Mouse (Mus musculus) heart, embryonic 14.5 days (tissue): ENCODE measurements around the gene Cnst. TPM values are rescaled to one million over a fixed set of nuclear protein-coding genes. Genes with fewer than 3 reads are reported as not detected.

ENCODE experiments used
- ATAC-seq: fragments of 200-750 bp; cut with Nextera tagmentation; 2 replicates; pipeline ENCODE4 v1.8.0; 2017; ENCODE audit warnings: low read depth, moderate TSS enrichment; ENCODE audit not compliant: insufficient number of reproducible peaks, insufficient read depth, low FRiP score
- H3K27ac ChIP-seq, 2 experiments: fragments of 200-500 bp in 1 of 2; fragments of 300-500 bp in 1 of 2; sonication (generic) in 1 of 2; replicated peaks in 1 of 2; 2 replicates each; pipeline ENCODE4 v1.5.1; 2012 to 2014; ENCODE audit warnings: low read depth in 2 of 2, low read length in 2 of 2, control low read depth in 1 of 2, mild to moderate bottlenecking in 1 of 2, mixed read lengths in 1 of 2; ENCODE audit not compliant: control insufficient read depth in 1 of 2, insufficient read depth in 1 of 2
- H3K27me3 ChIP-seq: fragments of 300-500 bp; sonication (generic); 2 replicates; pipeline ENCODE4 v1.6.1; 2014; ENCODE audit warnings: mild to moderate bottlenecking, low read length, control low read depth; ENCODE audit not compliant: control insufficient read depth, insufficient read depth
- H3K36me3 ChIP-seq: fragments of 300-500 bp; sonication (generic); 2 replicates; pipeline ENCODE4 v1.6.1; 2014; ENCODE audit warnings: mild to moderate bottlenecking, control low read depth, low read length, mixed read lengths; ENCODE audit not compliant: control insufficient read depth, insufficient read depth
- H3K4me1 ChIP-seq, 2 experiments: fragments of 200-500 bp in 1 of 2; fragments of 300-500 bp in 1 of 2; sonication (generic) in 1 of 2; 2 replicates each; pipeline ENCODE4 v1.6.1; 2012 to 2014; ENCODE audit warnings: low read length in 2 of 2, control low read depth in 1 of 2, mixed read lengths in 1 of 2; ENCODE audit not compliant: control insufficient read depth in 2 of 2, insufficient read depth in 2 of 2
- H3K4me2 ChIP-seq: fragments of 300-500 bp; sonication (generic); 2 replicates; pipeline ENCODE4 v1.6.1; 2014; ENCODE audit warnings: mild to moderate bottlenecking, low read length
- H3K4me3 ChIP-seq, 2 experiments: fragments of 200-500 bp in 1 of 2; fragments of 300-500 bp in 1 of 2; sonication (generic) in 1 of 2; 2 replicates each; pipeline ENCODE4 v1.5.1; 2012 to 2014; ENCODE audit warnings: low read length in 2 of 2, mild to moderate bottlenecking in 2 of 2, control low read depth in 1 of 2, low read depth in 1 of 2, moderate library complexity in 1 of 2; ENCODE audit not compliant: control insufficient read depth in 1 of 2, insufficient read depth in 1 of 2
- H3K9ac ChIP-seq: fragments of 300-500 bp; sonication (generic); 2 replicates; pipeline ENCODE4 v1.6.1; 2014; ENCODE audit warnings: mild to moderate bottlenecking, low read length
- H3K9me3 ChIP-seq: fragments of 300-500 bp; sonication (generic); 2 replicates; pipeline ENCODE4 v1.6.1; 2016; ENCODE audit warnings: low read length, control low read depth; ENCODE audit not compliant: control insufficient read depth
- WGBS: fragments of 180-500 bp; shearing (Covaris S2); extraction: QIAGEN DNeasy Blood & Tissue Kit; methylation state at CpG from one replicate; pipeline ENCODE4 v1.1.7; 2014; 5-methylcytosine and 5-hydroxymethylcytosine counted together
- polyA plus RNA-seq: library from polyadenylated mRNA; unstranded; fragments of >200 nt; fragmentation: Nextera tagmentation; extraction: Ambion mirVana; gene quantifications from 2 replicates; pipeline ENCODE4 v1.2.1, GENCODE M21; 2014

The Cnst gene
- polyA plus RNA-seq, 1 experiment from 2014 or later = 18.1 TPM

- Histone ChIP-seq H3K4me2 (peak overlapping the region; percentile 74), H3K27me3 (no peaks in the 10 kb centered on the region), H3K9me3 (no peaks in the 10 kb centered on the region), H3K27ac (peak overlapping the region in 1 of 2 experiments; percentile 29; a peak in 2 of 4 replicates), H3K9ac (peak overlapping the region; percentile 79), H3K36me3 (no peaks in the 10 kb centered on the region), H3K4me1 (peaks cover 0 to 6% of the 10 kb centered on the region in 2 experiments; a peak in 1 of 4 replicates), H3K4me3 (peak overlapping the region; percentile 62 to 92)
- ATAC-seq = peak; percentile 73
- WGBS = under 1% methylated on average over 21 of the region's 21 CpGs
These were observed 29.0 kb upstream of the Cnst start for GRCm38 (mm10) chr1:179516941-179517712.

DNA sequence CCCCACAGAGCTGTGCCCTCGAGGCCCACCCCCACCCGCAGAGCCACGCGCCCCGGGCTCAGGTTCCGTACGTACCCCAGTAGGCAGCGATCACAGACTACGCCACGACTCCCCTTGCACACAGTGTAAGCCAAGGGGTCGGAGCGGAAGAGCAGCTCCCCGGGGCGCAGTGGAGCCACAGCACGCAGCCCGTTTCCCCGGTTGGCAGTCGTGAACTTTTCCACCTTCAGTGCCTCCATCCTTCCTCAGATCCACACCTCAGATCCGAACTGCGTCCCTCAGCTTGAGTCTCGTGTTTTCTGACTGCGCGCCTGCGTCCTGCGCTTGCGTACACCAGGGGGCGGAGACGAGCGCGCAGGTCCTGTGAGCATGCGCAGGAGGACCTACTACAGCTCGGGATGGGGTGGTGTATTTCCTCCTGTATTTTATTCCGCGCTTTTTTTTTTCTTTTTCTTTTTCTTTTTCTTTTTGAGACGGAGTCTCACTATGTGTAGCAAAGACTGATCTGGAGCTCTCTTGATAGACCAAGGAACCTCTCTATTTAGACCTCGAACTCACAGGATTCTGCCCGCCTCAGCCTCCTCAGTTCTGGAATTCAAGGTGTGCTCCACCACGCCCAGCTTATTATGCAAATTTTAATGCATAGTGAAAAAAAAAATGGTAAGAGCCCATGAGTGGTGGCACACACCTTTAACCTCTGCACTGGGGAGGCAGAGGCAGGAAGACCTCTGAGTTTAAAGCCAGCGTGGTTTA lies 28.3 kb upstream of the Cnst start, which contains the start of gene Smyd3:
TSS of gene Smyd3 (minus strand) at position 329 of the 753 bp plus-strand sequence.
- Histone ChIP-seq H3K9ac (peak within 1 kb of the TSS; percentile 79), H3K4me2 (peak within 1 kb of the TSS; percentile 74), H3K9me3 (no peaks in the 10 kb centered on the region), H3K4me3 (peak within 1 kb of the TSS; percentile 62 to 92), H3K27ac (peak within 1 kb of the TSS in 1 of 2 experiments; percentile 29; a peak in 2 of 4 replicates), H3K36me3 (no peaks in the 10 kb centered on the region), H3K4me1 (peaks cover 0 to 6% of the 10 kb centered on the region in 2 experiments; a peak in 1 of 4 replicates), H3K27me3 (no peaks in the 10 kb centered on the region)
- 6% methylated on average over 39 of the region's 39 CpGs for WGBS
- ATAC-seq = peak; percentile 72

DNA sequence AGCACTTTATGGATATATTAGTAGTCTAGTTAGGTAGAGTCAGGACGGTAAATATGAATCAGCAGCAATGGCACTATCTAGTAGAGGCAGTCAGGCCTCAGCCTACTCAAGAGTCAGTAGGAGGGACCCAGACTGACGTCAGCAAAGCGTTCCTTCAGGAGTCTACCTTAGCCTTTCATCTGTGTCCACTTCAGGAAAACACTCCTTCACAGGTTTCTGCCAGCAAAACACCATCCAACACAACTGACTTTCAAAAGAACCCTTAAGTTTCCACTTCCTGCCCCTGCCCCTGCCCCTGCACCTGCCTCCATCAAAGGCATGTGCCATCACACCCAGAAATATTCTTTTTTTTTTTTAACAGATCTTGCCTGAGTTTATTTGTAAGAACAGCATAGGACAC lies 26.3 kb upstream of the Cnst start:
- no peaks in the 10 kb centered on the region for H3K27me3 ChIP-seq
- ATAC-seq = no peak
- H3K4me1 ChIP-seq = peaks cover 0 to 6% of the 10 kb centered on the region in 2 experiments; a peak in 1 of 4 replicates
- WGBS = 83% methylated on average over 3 of the region's 3 CpGs
- no peak overlapping the region for H3K9ac ChIP-seq
- no peak overlapping the region for H3K27ac ChIP-seq
- no peak overlapping the region for H3K4me2 ChIP-seq
- no peaks in the 10 kb centered on the region for H3K36me3 ChIP-seq
- no peak overlapping the region for H3K4me3 ChIP-seq
- peaks cover under 1% of the 10 kb centered on the region; the same call in 1 of the 2 replicates for H3K9me3 ChIP-seq

GRCm38 (mm10) chr1:179539054-179539453 lies 7.1 kb upstream of the Cnst start:
- no peaks in the 10 kb centered on the region for H3K4me1 ChIP-seq
- H3K27ac ChIP-seq = no peak overlapping the region
- no peak overlapping the region for H3K9ac ChIP-seq
- peaks cover 58% of the 10 kb centered on the region for H3K36me3 ChIP-seq
- H3K4me3 ChIP-seq = no peak overlapping the region
- WGBS = 90% methylated on average over 3 of the region's 3 CpGs
- no peak overlapping the region for H3K4me2 ChIP-seq
- no peaks in the 10 kb centered on the region for H3K27me3 ChIP-seq
- H3K9me3 ChIP-seq = no peaks in the 10 kb centered on the region
- ATAC-seq = no peak

- H3K9me3 ChIP-seq = no peaks in the 10 kb centered on the region
- no peak overlapping the region for H3K4me2 ChIP-seq
- H3K27ac ChIP-seq = no peak overlapping the region
- H3K9ac ChIP-seq = no peak overlapping the region
- H3K4me1 ChIP-seq = peaks cover 0 to 1% of the 10 kb centered on the region in 2 experiments; a peak in 1 of 4 replicates
- WGBS = 89% methylated on average over 3 of the region's 3 CpGs
- no peak overlapping the region for H3K4me3 ChIP-seq
- ATAC-seq = no peak
- peaks cover 58% of the 10 kb centered on the region for H3K36me3 ChIP-seq
- H3K27me3 ChIP-seq = no peaks in the 10 kb centered on the region
These were observed 6.3 kb upstream of the Cnst start for GRCm38 (mm10) chr1:179539887-179540286.

DNA sequence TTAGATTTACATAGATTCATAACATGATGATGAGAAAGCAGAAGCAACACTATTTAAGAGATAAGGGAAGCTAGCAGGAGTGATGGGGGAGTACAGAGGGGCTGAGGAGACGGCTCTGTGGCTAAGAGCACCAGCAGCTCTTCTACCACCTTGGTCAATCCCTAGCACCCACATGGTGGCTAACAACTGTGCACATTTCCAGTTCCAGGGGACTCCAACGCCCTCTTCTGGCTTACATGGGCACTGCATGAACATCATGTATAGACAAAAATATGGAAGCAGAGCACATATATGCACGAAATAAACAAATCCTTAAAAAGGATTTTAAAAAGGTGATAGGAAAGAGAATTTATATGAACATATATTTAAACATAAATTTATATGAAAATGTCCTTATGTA lies 4.7 kb upstream of the Cnst start:
- peaks cover 46% of the 10 kb centered on the region for H3K36me3 ChIP-seq
- no peaks in the 10 kb centered on the region for H3K27me3 ChIP-seq
- no peak overlapping the region for H3K27ac ChIP-seq
- no peaks in the 10 kb centered on the region for H3K9me3 ChIP-seq
- no peak overlapping the region for H3K4me3 ChIP-seq
- H3K4me1 ChIP-seq = peaks cover 0 to 7% of the 10 kb centered on the region in 2 experiments; a peak in 2 of 4 replicates
- H3K4me2 ChIP-seq = no peak overlapping the region
- ATAC-seq = no peak
- H3K9ac ChIP-seq = no peak overlapping the region
- 55% methylated on average over 3 of the region's 3 CpGs for WGBS

GRCm38 (mm10) chr1:179546551-179546917 lies 364 bp downstream of the Cnst start:
- H3K27me3 ChIP-seq = no peaks in the 10 kb centered on the region
- H3K27ac ChIP-seq = peak overlapping the region; percentile 91
- WGBS = 0% methylated on average over 42 of the region's 44 CpGs
- H3K4me3 ChIP-seq = peak overlapping the region; percentile 75 to 88
- H3K9ac ChIP-seq = peak overlapping the region; percentile 87
- ATAC-seq = peak; percentile 72
- H3K4me1 ChIP-seq = peaks cover 5 to 22% of the 10 kb centered on the region in 2 experiments
- no peaks in the 10 kb centered on the region for H3K9me3 ChIP-seq
- H3K4me2 ChIP-seq = peak overlapping the region; percentile 79
- peaks cover 21% of the 10 kb centered on the region for H3K36me3 ChIP-seq
